Mouse (Mus musculus) lung, adult 2 months (tissue): ENCODE data around the gene Defb39.

Experiments used
- CTCF ChIP-seq: fragments of 200-500 bp; IDR thresholded peaks from 2 replicates; pipeline ENCODE4 v1.5.1; 2011; ENCODE audit warnings: mild to moderate bottlenecking, low read length, control low read depth; ENCODE audit not compliant: insufficient read depth
- POLR2A ChIP-seq: fragments of 200-500 bp; IDR thresholded peaks from 2 replicates; pipeline ENCODE4 v1.6.1; 2011; ENCODE audit warnings: low read depth, mild to moderate bottlenecking, control low read depth, low read length, borderline replicate concordance; ENCODE audit errors: extremely low read depth

DNA sequence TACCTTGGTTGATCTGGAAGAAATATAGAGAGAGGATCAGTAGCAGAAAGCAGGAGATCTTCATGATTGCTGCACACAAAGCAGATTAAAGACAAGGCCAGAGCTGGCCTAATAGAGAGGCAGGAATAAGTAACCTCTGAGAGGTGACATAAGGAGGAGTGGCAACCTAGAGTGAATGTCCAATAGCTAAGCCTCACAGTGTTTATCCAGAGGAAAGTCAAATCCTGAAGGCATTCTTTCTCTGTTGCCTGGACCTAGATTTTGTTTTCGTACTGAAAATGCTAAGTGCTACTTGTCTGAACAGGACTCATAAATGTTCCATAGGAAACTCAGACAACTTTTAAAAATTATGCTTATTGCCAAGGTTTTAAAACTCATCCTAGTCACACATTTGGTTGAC is 38.1 kb downstream of the Defb39 start, which contains the start of gene Defb38:
- TF ChIP-seq CTCF (no peak), POLR2A (no peak)
